Mouse (Mus musculus) midbrain, embryonic 12.5 days (tissue): ENCODE measurements around the gene Gcnt2. TPM values are rescaled to one million over a fixed set of nuclear protein-coding genes. Genes with fewer than 3 reads are reported as not detected.
A peak's percentile ranks its signal among the peaks of the same experiment; 100 is the strongest.

Experiments used
- ATAC-seq: fragments of 200-750 bp; cut with Nextera tagmentation; 2 replicates; pipeline ENCODE4 v1.8.0; 2017; ENCODE audit warnings: low read depth, moderate TSS enrichment, moderate library complexity; ENCODE audit not compliant: low FRiP score
- H3K27ac ChIP-seq: fragments of 300-500 bp; sonication (generic); replicated peaks from 2 replicates; pipeline ENCODE4 v1.5.1; 2016; ENCODE audit warnings: mild to moderate bottlenecking
- H3K27me3 ChIP-seq: fragments of 300-500 bp; sonication (generic); 2 replicates; pipeline ENCODE4 v1.6.1; 2016; ENCODE audit warnings: mild to moderate bottlenecking
- H3K36me3 ChIP-seq: fragments of 300-500 bp; sonication (generic); 2 replicates; pipeline ENCODE4 v1.6.1; 2016
- H3K4me1 ChIP-seq: fragments of 300-500 bp; sonication (generic); 2 replicates; pipeline ENCODE4 v1.6.1; 2016
- H3K4me2 ChIP-seq: fragments of 300-500 bp; sonication (generic); replicated peaks from 2 replicates; pipeline ENCODE4 v1.6.1; 2016; ENCODE audit warnings: mild to moderate bottlenecking, moderate library complexity
- H3K4me3 ChIP-seq: fragments of 300-500 bp; sonication (generic); 2 replicates; pipeline ENCODE4 v1.5.1; 2016; ENCODE audit warnings: mild to moderate bottlenecking
- H3K9ac ChIP-seq: fragments of 300-500 bp; sonication (generic); replicated peaks from 2 replicates; pipeline ENCODE4 v1.6.1; 2016; ENCODE audit warnings: mild to moderate bottlenecking, moderate library complexity
- H3K9me3 ChIP-seq: fragments of 300-500 bp; sonication (generic); 2 replicates; pipeline ENCODE4 v1.6.1; 2016; ENCODE audit warnings: mild to moderate bottlenecking
- WGBS: fragments of 180-500 bp; shearing (Covaris S2); methylation state at CpG from one replicate; pipeline ENCODE4 v1.1.7; 2016; 5-methylcytosine and 5-hydroxymethylcytosine counted together
- polyA plus RNA-seq: library from polyadenylated mRNA; unstranded; fragments of >200 nt; fragmentation: Nextera tagmentation; extraction: Ambion mirVana; gene quantifications from 2 replicates; pipeline ENCODE4 v1.2.1, GENCODE M21; 2016

Gene Gcnt2
- polyA plus RNA-seq, 1 experiment from 2014 or later = 3.2 TPM

- ATAC-seq = no peak
Observed at GRCm38 (mm10) chr13:40851961-40852360, 7.6 kb upstream of the Gcnt2 start.

GRCm38 (mm10) chr13:40852791-40853190 lies 6.8 kb upstream of the Gcnt2 start:
- no peak overlapping the region for H3K27ac ChIP-seq
- H3K9me3 ChIP-seq = no peaks in the 10 kb centered on the region
- H3K27me3 ChIP-seq = peaks cover 3% of the 10 kb centered on the region; the same call in 1 of the 2 replicates
- H3K4me2 ChIP-seq = no peak overlapping the region
- H3K4me3 ChIP-seq = no peak overlapping the region
- WGBS = 91% methylated on average over 5 of the region's 5 CpGs
- H3K36me3 ChIP-seq = no peaks in the 10 kb centered on the region
- ATAC-seq = no peak
- peaks cover 7% of the 10 kb centered on the region; the same call in 1 of the 2 replicates for H3K4me1 ChIP-seq
- no peak overlapping the region for H3K9ac ChIP-seq

More at GRCm38 (mm10) chr13:40851961-40852360, 7.6 kb upstream of the Gcnt2 start:
- Histone ChIP-seq H3K9me3 (no peaks in the 10 kb centered on the region), H3K36me3 (no peaks in the 10 kb centered on the region), H3K9ac (no peak overlapping the region), H3K4me3 (no peak overlapping the region), H3K4me1 (peaks cover 7% of the 10 kb centered on the region; the same call in 1 of the 2 replicates), H3K27ac (no peak overlapping the region), H3K27me3 (peaks cover 3% of the 10 kb centered on the region; the same call in 1 of the 2 replicates), H3K4me2 (no peak overlapping the region)
- 84% methylated on average over 13 of the region's 13 CpGs for WGBS

- H3K9ac ChIP-seq = no peak overlapping the region
- peak overlapping the region; percentile 56; the same call in 1 of the 2 replicates for H3K4me2 ChIP-seq
- peaks cover 7% of the 10 kb centered on the region; the same call in 1 of the 2 replicates for H3K4me1 ChIP-seq
- H3K27me3 ChIP-seq = peaks cover 3% of the 10 kb centered on the region; the same call in 1 of the 2 replicates
- no peaks in the 10 kb centered on the region for H3K36me3 ChIP-seq
- no peak for ATAC-seq
- no peaks in the 10 kb centered on the region for H3K9me3 ChIP-seq
- 92% methylated on average over 4 of the region's 4 CpGs for WGBS
- H3K4me3 ChIP-seq = no peak overlapping the region
- no peak overlapping the region for H3K27ac ChIP-seq
Observed at GRCm38 (mm10) chr13:40853842-40854241, 5.7 kb upstream of the Gcnt2 start.

DNA sequence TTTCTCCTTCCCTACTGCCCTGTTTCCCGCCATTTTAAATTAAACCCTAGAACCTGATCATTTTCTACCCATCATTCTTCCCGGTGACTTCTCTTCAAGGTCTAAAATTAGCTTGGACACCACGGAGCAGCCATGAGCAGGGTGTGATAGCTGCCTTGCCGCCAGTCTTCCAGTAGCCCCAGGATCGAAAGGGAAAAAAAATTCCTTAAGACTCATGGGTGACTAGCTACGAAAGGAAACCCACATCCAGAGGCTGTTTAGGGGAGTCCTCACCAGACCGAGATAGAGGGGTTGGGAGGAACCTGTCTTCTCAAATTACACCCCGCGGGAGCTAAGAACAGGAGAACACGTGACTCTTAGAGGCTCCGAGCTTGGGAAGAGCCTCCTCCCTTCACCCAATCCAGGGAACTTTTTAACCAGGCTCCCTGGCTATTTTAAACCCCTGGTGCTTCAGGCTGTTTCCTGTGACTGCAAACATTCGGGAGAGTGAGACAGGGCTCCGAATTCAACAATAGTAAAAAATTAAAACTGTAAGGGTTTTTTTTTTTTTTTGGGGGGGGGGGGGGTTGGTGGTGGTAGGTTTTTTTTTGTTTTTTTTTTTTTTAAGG lies 5.0 kb upstream of the Gcnt2 start:
- 2% methylated on average over 13 of the region's 13 CpGs for WGBS
- peaks cover 7% of the 10 kb centered on the region; the same call in 1 of the 2 replicates for H3K4me1 ChIP-seq
- peak; percentile 78; the same call in 1 of the 2 replicates for ATAC-seq
- H3K9ac ChIP-seq = peak overlapping the region; percentile 31; the same call in 1 of the 2 replicates
- no peaks in the 10 kb centered on the region for H3K9me3 ChIP-seq
- H3K4me2 ChIP-seq = peak overlapping the region; percentile 56
- no peaks in the 10 kb centered on the region for H3K36me3 ChIP-seq
- H3K4me3 ChIP-seq = peak overlapping the region; percentile 34
- H3K27ac ChIP-seq = no peak overlapping the region
- H3K27me3 ChIP-seq = peaks cover 3% of the 10 kb centered on the region; the same call in 1 of the 2 replicates

DNA sequence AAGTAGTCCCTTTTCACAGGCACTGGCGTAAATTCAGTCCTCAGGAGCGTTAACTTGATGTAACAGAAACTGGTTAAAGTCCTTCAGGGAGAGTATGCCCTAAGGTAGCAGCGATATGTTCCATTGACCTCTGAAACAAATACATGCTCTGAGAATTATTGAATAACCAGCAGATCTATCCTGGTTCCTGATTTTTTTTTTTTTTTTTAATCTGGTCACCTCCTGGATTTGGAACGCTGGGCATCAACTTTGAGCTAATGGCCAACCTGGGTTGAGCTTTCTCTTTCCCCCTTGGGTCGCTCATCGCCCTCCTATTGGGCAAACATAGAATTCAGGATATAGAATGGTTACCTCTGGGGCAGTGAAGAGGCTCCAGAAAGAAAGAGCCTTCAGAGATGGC lies 4.3 kb upstream of the Gcnt2 start:
- H3K27me3 ChIP-seq = peaks cover 3% of the 10 kb centered on the region; the same call in 1 of the 2 replicates
- ATAC-seq = no peak
- H3K4me1 ChIP-seq = peaks cover 7% of the 10 kb centered on the region; the same call in 1 of the 2 replicates
- H3K27ac ChIP-seq = no peak overlapping the region
- H3K4me2 ChIP-seq = no peak overlapping the region
- H3K9me3 ChIP-seq = no peaks in the 10 kb centered on the region
- H3K36me3 ChIP-seq = no peaks in the 10 kb centered on the region
- no peak overlapping the region for H3K9ac ChIP-seq
- WGBS = 79% methylated on average over 6 of the region's 6 CpGs
- no peak overlapping the region for H3K4me3 ChIP-seq

DNA sequence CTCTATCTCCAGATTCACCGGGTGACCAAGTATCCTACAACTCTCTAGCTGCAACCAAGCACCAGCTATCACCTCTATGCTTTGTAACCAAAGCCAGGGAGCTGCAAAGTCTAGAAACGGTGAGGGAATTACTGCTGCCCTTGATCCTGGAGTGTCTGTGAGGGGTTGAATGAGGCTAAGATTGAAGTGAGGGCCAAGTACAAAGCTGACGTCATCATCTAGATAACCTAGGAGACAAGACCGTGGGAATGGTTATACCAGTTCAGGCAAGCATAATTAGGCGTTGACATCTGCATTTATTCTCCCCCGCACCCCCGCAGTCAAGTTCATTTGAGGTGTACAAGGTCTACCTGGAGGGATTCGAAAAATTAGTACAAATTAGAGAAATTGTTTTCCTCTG lies 2.8 kb upstream of the Gcnt2 start:
- 85% methylated on average over 8 of the region's 8 CpGs for WGBS
- Histone ChIP-seq H3K9ac (no peak overlapping the region), H3K4me2 (no peak overlapping the region), H3K27me3 (peaks cover 3% of the 10 kb centered on the region; the same call in 1 of the 2 replicates), H3K4me1 (peaks cover 7% of the 10 kb centered on the region; the same call in 1 of the 2 replicates), H3K36me3 (no peaks in the 10 kb centered on the region), H3K27ac (no peak overlapping the region), H3K4me3 (no peak overlapping the region), H3K9me3 (no peaks in the 10 kb centered on the region)
- no peak for ATAC-seq

DNA sequence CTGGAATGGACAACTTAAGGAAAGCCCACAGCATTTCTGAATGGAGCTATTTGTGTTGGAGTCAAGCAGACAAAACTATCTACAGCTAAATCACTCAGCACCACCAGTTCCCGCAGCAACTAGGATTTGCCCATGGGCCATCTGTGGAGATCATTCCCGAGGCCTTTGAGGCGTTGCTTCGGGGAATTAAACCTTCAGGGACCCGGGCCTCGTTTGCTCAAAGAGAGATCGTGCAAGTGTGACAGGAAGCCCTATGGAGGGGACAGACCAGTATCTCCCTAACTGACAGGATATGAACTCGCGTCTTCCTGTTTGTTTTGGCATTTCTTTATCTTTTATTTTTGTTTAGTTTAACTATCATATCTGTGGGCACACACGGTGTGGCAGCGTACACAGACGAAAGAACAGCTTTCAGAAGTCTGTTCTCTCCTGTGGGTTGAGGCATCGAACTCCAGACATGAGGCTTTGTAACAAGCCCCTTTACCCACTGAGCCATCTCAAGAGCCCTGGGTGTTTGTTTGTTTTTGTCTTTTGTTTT lies 2.2 kb upstream of the Gcnt2 start:
- Histone ChIP-seq H3K9me3 (no peaks in the 10 kb centered on the region), H3K4me3 (no peak overlapping the region), H3K9ac (no peak overlapping the region), H3K27me3 (peaks cover 3% of the 10 kb centered on the region; the same call in 1 of the 2 replicates), H3K27ac (no peak overlapping the region), H3K36me3 (no peaks in the 10 kb centered on the region), H3K4me2 (no peak overlapping the region), H3K4me1 (peaks cover 7% of the 10 kb centered on the region; the same call in 1 of the 2 replicates)
- 70% methylated on average over 13 of the region's 13 CpGs for WGBS
- ATAC-seq = no peak

GRCm38 (mm10) chr13:40859225-40859624 lies 329 bp upstream of the Gcnt2 start:
- WGBS = 87% methylated on average over 8 of the region's 8 CpGs
- Histone ChIP-seq H3K27ac (no peak overlapping the region), H3K4me2 (no peak overlapping the region), H3K27me3 (peaks cover 3% of the 10 kb centered on the region; the same call in 1 of the 2 replicates), H3K9ac (no peak overlapping the region), H3K9me3 (no peaks in the 10 kb centered on the region), H3K36me3 (no peaks in the 10 kb centered on the region), H3K4me3 (no peak overlapping the region), H3K4me1 (peaks cover 5% of the 10 kb centered on the region; the same call in 1 of the 2 replicates)
- no peak for ATAC-seq

DNA sequence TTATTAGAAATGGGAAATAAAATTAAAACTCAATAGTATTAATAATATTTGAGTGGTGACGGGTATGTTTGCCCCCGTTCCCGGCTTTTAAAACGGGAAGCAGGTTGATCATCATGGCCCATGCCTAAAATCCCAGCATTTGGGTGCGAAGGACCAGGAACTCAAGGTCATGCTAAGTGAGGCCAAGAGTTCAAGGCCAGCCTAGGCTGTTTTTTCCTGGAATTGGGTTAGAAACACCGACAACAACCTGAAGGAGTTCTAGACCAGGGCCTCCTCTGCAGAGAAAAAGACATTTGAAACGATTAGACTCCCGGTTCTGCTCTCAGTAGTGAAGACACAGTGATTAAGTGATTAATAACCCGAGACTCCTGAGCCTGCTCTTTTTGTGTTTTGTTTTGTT lies 3.5 kb downstream of the Gcnt2 start:
- no peak overlapping the region for H3K9ac ChIP-seq
- H3K36me3 ChIP-seq = no peaks in the 10 kb centered on the region
- no peak overlapping the region for H3K4me3 ChIP-seq
- H3K27ac ChIP-seq = no peak overlapping the region
- no peaks in the 10 kb centered on the region for H3K9me3 ChIP-seq
- 95% methylated on average over 9 of the region's 9 CpGs for WGBS
- H3K27me3 ChIP-seq = no peaks in the 10 kb centered on the region
- H3K4me2 ChIP-seq = no peak overlapping the region
- no peak for ATAC-seq
- no peaks in the 10 kb centered on the region for H3K4me1 ChIP-seq

- Histone ChIP-seq H3K27ac (no peak overlapping the region), H3K9ac (no peak overlapping the region), H3K27me3 (no peaks in the 10 kb centered on the region), H3K4me1 (no peaks in the 10 kb centered on the region), H3K4me3 (no peak overlapping the region), H3K9me3 (no peaks in the 10 kb centered on the region), H3K4me2 (no peak overlapping the region), H3K36me3 (no peaks in the 10 kb centered on the region)
- ATAC-seq = no peak
- WGBS = 33% methylated on average over 16 of the region's 16 CpGs
Observed at GRCm38 (mm10) chr13:40868844-40869587, 9.5 kb downstream of the Gcnt2 start.

DNA sequence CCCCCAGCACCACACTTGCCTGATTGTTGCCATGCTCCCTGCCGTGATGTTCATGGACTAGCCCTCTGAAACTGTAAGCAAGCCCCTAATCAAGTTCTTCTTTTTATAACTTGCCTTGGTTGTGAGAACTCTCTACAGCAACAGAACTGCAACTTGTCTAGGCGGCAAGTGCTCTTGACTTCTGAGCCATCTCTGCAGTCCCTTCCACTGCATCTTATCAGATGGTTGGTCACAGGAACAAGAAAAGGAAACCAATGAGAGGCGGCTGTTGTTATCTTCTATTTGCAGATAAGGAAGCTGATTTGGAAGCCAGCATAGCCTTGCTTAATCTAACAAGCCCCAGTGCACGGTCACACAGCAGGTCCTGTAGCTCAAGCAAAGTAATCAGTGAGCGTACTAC lies 14.5 kb downstream of the Gcnt2 start:
- Histone ChIP-seq H3K4me2 (no peak overlapping the region), H3K9ac (no peak overlapping the region), H3K27ac (no peak overlapping the region), H3K4me1 (no peaks in the 10 kb centered on the region), H3K4me3 (no peak overlapping the region), H3K27me3 (no peaks in the 10 kb centered on the region), H3K9me3 (no peaks in the 10 kb centered on the region), H3K36me3 (no peaks in the 10 kb centered on the region)
- 94% methylated on average over 5 of the region's 5 CpGs for WGBS
- no peak for ATAC-seq

- no peak overlapping the region for H3K4me2 ChIP-seq
- H3K27me3 ChIP-seq = no peaks in the 10 kb centered on the region
- no peak overlapping the region for H3K4me3 ChIP-seq
- no peak overlapping the region for H3K9ac ChIP-seq
- 90% methylated on average over 5 of the region's 5 CpGs for WGBS
- H3K4me1 ChIP-seq = no peaks in the 10 kb centered on the region
- H3K27ac ChIP-seq = no peak overlapping the region
- H3K9me3 ChIP-seq = no peaks in the 10 kb centered on the region
- no peak for ATAC-seq
- H3K36me3 ChIP-seq = no peaks in the 10 kb centered on the region
Observed at GRCm38 (mm10) chr13:40875415-40875814, 15.9 kb downstream of the Gcnt2 start.
